Mouse (Mus musculus): ENCODE measurements around the gene Bmp15. TPM values are rescaled to one million over a fixed set of nuclear protein-coding genes. Genes with fewer than 3 reads are reported as not detected.

Bmp15 gene
- polyA plus RNA-seq (2016; fragmentation: Nextera tagmentation; extraction: Ambion mirVana), result 0.06 TPM in 1 of 2 replicates, not detected in the other

DNA sequence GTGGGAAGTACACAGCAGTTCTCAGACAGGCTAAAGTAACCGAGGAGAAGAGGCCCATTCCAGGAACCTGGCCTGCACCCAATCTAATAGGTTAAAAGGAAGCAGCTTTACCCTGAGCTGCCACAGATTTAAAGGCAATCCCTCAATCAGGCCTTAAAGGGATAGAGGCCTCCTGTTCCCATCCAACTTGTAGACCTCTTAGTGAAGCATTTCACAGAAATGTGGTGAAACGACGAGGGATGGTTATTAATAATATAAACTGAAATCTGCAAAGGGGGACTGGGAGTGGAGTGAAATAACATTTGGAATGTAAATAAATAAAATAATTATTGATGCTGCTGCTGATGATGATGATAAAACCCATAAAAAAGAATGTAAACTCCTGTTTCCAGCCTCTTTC is at the start of gene Bmp15:
TSS of gene Bmp15 (minus strand) at position 101 of the 400 bp plus-strand sequence.
- ATAC-seq (ENCODE audit: low FRiP score, low read depth), result no peak
- H3K27me3 ChIP-seq (replicated peaks), result no peaks in the 10 kb centered on the region
- H3K4me1 ChIP-seq, result no peaks in the 10 kb centered on the region
- H3K9ac ChIP-seq, result no peak within 1 kb of the TSS
- no peak within 1 kb of the TSS for H3K27ac ChIP-seq
- no peak within 1 kb of the TSS for H3K4me3 ChIP-seq
- H3K9me3 ChIP-seq, result no peaks in the 10 kb centered on the region
- no peaks in the 10 kb centered on the region for H3K36me3 ChIP-seq
- H3K4me2 ChIP-seq (replicated peaks), result no peak within 1 kb of the TSS
- whole genome bisulfite sequencing, result 89% methylated on average over 3 of the region's 3 CpGs

- no peaks in the 10 kb centered on the region for H3K9me3 ChIP-seq
- H3K4me1 ChIP-seq, result no peaks in the 10 kb centered on the region
- H3K4me3 ChIP-seq, result no peak overlapping the region
- H3K27ac ChIP-seq, result no peak overlapping the region
- 81% methylated on average over 1 of the region's 1 CpGs for WGBS
- H3K36me3 ChIP-seq, result no peaks in the 10 kb centered on the region
- H3K27me3 ChIP-seq (replicated peaks), result no peaks in the 10 kb centered on the region
- no peak overlapping the region for H3K4me2 ChIP-seq (replicated peaks)
- H3K9ac ChIP-seq, result no peak overlapping the region
- no peak for ATAC-seq (ENCODE audit: low FRiP score, low read depth)
Observed at GRCm38 (mm10) chrX:6368822-6369221, 48.3 kb upstream of the Bmp15 start.

DNA sequence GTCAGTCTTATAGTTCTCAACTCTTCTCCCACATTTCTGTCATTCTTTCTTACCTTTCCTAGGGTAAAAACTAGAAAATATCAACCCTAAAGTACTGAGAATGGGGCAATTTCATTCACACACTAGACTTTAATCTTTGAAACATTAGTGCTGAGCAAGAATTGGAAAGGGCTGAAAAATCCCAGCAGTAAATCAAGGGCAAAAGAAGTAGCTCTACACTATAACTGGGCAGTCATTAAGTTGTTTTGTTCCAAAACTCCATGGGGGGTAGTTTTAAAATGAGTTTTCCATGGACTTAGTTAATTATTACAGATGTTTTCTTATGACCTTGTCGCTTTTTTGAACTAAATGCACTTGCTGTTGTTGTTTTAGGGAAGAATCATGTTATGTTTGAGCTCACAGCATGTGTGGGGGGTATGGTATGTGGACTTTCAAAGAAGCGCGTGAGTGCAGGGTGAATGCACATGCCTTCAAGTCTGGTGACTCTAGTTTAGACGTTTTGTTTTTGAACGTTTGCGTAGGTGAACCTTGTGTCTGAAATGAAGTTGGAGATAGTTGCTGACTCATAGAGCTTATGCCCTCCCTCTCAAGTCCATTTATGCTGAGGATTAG is 37.1 kb upstream of the Bmp15 start:
- no peak for ATAC-seq (ENCODE audit: low FRiP score, low read depth)
- WGBS, result 54% methylated on average over 6 of the region's 6 CpGs

DNA sequence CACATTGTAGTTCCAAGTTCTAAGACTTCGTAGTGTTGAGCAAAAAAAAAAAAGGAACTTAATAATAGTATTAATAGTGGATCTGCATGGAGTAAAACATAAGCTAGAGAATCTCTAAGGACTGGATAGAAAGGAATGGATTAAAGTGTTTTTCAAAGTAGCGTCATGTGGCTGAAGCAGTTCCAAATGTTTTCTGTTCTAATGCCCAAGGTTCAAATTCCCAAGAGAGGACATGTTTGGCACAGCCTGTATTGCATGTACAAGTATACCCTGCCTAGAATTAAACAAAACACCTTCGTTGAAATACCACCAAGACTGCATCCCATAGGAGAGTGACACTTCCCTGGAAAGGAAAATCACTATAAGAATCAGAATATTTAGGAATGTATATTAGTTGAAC is 36.4 kb upstream of the Bmp15 start:
- no peak overlapping the region for H3K4me3 ChIP-seq
- H3K9ac ChIP-seq, result no peak overlapping the region
- H3K27ac ChIP-seq, result no peak overlapping the region
- H3K27me3 ChIP-seq (replicated peaks), result no peaks in the 10 kb centered on the region
- no peaks in the 10 kb centered on the region for H3K4me1 ChIP-seq
- WGBS, result 81% methylated on average over 3 of the region's 3 CpGs
- H3K36me3 ChIP-seq, result no peaks in the 10 kb centered on the region
- ATAC-seq (ENCODE audit: low FRiP score, low read depth), result no peak
- H3K4me2 ChIP-seq (replicated peaks), result no peak overlapping the region
- H3K9me3 ChIP-seq, result no peaks in the 10 kb centered on the region

More for the DNA sequence above, 37.1 kb upstream of the Bmp15 start:
- no peaks in the 10 kb centered on the region for H3K27me3 ChIP-seq (replicated peaks)
- no peak overlapping the region for H3K4me3 ChIP-seq
- H3K27ac ChIP-seq, result no peak overlapping the region
- H3K9ac ChIP-seq, result no peak overlapping the region
- no peaks in the 10 kb centered on the region for H3K9me3 ChIP-seq
- no peaks in the 10 kb centered on the region for H3K4me1 ChIP-seq
- no peak overlapping the region for H3K4me2 ChIP-seq (replicated peaks)
- H3K36me3 ChIP-seq, result no peaks in the 10 kb centered on the region

DNA sequence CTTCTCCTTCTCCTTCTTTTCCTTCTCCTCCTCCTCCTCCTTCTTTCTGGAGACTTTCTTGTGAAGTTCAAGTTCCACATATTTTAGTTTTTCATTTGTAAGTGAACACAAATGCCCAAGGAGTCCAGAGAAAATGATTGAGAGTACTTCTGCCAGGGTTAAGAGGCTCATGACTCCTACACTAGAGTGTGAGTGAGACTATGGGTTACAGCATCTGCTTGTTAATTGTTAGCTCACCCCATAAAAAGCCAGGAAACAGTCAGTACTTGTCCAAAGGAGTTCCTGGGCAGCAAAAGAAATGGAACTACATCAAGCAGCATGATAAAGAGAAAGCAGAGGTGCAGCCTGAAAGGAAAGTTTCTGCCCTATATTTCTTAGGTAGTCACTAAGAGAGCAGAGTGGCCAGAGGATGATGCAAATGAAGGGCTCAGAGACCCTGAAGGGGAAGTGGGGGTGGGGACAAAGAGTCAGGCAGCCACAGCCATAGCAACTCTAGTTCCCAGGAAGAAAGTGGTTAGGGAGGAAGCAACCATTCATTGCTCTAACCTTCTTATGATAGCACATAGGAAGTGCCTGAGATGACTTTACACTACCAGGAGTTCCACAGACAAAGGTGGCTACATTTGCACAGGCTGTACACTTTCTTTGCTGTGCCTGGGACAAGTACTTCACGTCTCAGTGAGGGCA is 24.9 kb upstream of the Bmp15 start:
- H3K36me3 ChIP-seq, result no peaks in the 10 kb centered on the region
- no peaks in the 10 kb centered on the region for H3K27me3 ChIP-seq (replicated peaks)
- H3K27ac ChIP-seq, result no peak overlapping the region
- H3K4me3 ChIP-seq, result no peak overlapping the region
- no peaks in the 10 kb centered on the region for H3K4me1 ChIP-seq
- H3K4me2 ChIP-seq (replicated peaks), result no peak overlapping the region
- H3K9me3 ChIP-seq, result no peaks in the 10 kb centered on the region
- H3K9ac ChIP-seq, result no peak overlapping the region
- ATAC-seq (ENCODE audit: low FRiP score, low read depth), result no peak
- 62% methylated on average over 1 of the region's 1 CpGs for WGBS

DNA sequence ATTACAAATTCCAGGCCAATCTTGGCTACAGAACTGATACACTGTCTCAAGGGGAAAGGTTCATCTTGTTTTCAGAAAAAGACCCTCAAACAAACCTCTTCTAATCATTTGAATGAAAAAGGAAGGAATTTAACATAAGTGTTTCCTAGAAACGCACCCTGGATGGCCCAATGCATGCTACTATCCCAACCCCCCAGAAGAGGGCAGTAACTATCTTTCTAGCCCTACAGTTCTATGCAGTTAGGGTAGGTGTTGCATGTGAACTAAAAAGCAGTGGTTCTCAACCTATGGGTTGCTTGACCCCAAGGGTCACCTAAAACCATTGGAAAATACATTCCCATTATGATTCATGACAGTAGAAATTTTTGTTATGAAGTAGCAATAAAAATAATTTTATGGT is 3.5 kb upstream of the Bmp15 start:
- 15% methylated on average over 1 of the region's 1 CpGs for WGBS
- no peak for ATAC-seq (ENCODE audit: low FRiP score, low read depth)
- no peaks in the 10 kb centered on the region for H3K9me3 ChIP-seq
- H3K4me1 ChIP-seq, result no peaks in the 10 kb centered on the region
- no peak overlapping the region for H3K4me3 ChIP-seq
- H3K4me2 ChIP-seq (replicated peaks), result no peak overlapping the region
- H3K27ac ChIP-seq, result no peak overlapping the region
- no peaks in the 10 kb centered on the region for H3K27me3 ChIP-seq (replicated peaks)
- no peak overlapping the region for H3K9ac ChIP-seq
- H3K36me3 ChIP-seq, result no peaks in the 10 kb centered on the region

DNA sequence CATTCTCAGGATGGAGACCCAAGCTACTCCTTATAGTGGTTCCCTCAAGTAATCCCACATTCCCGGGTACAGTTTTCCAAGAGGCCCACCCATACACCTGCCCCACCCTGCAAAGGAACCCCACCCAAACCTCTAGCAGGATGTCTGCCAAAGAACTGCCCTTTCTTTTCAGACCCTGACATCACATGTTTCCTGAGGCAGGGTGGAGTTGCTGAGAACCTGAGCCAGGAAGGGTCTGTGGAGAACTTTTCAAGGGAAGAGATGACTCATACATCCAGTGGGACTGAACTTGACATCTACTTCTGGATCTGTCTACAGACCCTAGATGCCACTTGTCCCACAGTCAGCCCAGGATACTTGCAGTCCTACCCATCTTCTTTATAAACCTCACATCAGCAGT is 2.8 kb downstream of the Bmp15 start:
- no peaks in the 10 kb centered on the region for H3K36me3 ChIP-seq
- no peaks in the 10 kb centered on the region for H3K4me1 ChIP-seq
- no peak for ATAC-seq (ENCODE audit: low FRiP score, low read depth)

More for the DNA sequence above, 2.8 kb downstream of the Bmp15 start:
- no peak overlapping the region for H3K4me3 ChIP-seq
- H3K9me3 ChIP-seq, result no peaks in the 10 kb centered on the region
- no peak overlapping the region for H3K4me2 ChIP-seq (replicated peaks)
- H3K27ac ChIP-seq, result no peak overlapping the region
- no peaks in the 10 kb centered on the region for H3K27me3 ChIP-seq (replicated peaks)
- 85% methylated on average over 1 of the region's 1 CpGs for WGBS
- H3K9ac ChIP-seq, result no peak overlapping the region

Other genes starting within 250 kb of the Bmp15 start
- gene AU022751, start 237.3 kb downstream of the Bmp15 start, polyA plus RNA-seq (2016; fragmentation: Nextera tagmentation; extraction: Ambion mirVana), result not detected in 2 replicates
- 36.2 and 41.3 TPM in 2 replicates for gene Nudt10, start 147.7 kb downstream of the Bmp15 start, polyA plus RNA-seq (2016; fragmentation: Nextera tagmentation; extraction: Ambion mirVana)
- gene Shroom4, start 79.1 kb upstream of the Bmp15 start, polyA plus RNA-seq (2016; fragmentation: Nextera tagmentation; extraction: Ambion mirVana), result 3.4 and 3.5 TPM in 2 replicates